Mouse (Mus musculus): ENCODE measurements around the gene Snx1.
A peak's percentile ranks its signal among the peaks of the same experiment; 100 is the strongest.

Gene Snx1

DNA sequence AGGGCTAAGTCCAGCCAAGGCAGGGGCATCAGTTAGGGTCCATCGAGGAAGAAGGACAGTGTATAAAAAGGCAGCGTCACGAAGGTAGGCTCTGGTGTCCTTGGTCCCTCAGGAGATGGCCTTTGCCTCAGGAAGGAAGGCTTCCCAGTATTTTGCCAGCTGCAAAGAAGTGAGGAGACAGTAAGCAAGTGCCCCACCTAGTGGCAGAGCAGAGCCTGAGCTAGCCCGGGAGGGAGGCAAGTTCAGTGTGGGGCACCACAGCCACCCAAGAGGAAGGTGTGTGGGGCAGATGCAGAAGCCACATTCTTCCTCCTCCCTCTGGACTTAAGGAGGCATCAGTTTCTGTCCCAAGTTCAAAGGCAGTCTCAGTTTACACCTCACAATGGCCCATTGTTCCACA lies 38.0 kb downstream of the Snx1 start:
- DNase-seq (ENCODE audit: low spot score), result peak; percentile 75

DNA sequence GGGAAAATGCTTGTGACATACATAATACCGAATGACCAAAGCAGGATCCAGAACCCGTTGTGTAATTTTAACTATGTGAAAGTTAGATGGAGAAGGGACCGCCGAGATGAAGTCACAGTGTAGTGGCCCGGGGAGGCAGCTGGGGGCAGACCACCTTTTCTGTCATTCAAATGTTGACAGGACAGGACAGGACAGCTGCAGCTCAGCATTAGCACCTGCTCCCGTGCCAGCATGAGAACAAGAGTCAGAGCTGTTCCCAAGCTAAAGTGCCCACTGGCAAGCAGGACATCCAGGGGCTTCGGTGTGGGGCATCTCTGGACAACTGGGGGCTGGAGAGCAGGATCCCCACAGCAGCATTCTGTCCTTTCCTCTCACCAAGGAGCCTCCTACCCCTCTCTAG lies 39.3 kb downstream of the Snx1 start:
- no peak for DNase-seq (ENCODE audit: low spot score)

DNA sequence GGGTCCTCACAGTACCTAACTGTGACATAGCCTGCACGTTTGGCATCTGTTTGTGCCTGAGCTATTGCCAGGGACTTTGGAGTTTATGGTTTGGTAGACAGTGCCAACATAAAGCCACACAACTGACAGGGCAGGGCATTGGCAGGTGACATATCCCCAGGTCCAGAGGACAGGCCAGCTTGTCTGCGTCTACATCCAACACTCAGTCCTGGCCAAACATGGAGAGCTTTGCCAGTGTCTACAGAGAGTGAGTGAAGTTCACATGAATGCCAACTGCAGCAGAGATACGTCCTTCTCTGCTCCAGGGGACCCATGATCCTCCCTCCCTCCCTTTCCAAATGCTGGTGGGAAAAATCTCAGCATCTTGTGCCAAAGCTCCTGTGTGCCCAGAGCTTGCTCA lies 42.2 kb downstream of the Snx1 start:
- no peak for DNase-seq (ENCODE audit: low spot score)

DNA sequence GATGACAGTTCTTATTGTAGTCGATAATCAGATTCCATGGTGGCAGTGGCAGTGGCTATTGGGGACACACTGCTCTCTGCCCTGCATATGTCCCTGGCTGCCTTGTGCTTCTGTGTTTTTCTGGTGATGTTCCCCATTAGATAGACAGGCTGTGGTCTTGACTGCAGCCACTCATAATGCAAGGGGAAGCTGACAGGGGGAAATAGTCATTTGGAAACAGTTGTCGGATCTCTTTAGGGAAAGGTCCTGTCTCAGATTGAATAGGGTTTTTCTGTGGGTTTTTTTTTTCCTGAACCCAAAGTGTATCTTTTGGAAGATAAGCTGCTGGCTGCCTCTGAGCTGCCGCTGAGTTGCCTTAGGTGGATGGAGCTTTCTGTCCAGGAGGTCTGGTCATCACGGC lies 44.4 kb downstream of the Snx1 start:
- no peak for DNase-seq (ENCODE audit: low spot score)

DNA sequence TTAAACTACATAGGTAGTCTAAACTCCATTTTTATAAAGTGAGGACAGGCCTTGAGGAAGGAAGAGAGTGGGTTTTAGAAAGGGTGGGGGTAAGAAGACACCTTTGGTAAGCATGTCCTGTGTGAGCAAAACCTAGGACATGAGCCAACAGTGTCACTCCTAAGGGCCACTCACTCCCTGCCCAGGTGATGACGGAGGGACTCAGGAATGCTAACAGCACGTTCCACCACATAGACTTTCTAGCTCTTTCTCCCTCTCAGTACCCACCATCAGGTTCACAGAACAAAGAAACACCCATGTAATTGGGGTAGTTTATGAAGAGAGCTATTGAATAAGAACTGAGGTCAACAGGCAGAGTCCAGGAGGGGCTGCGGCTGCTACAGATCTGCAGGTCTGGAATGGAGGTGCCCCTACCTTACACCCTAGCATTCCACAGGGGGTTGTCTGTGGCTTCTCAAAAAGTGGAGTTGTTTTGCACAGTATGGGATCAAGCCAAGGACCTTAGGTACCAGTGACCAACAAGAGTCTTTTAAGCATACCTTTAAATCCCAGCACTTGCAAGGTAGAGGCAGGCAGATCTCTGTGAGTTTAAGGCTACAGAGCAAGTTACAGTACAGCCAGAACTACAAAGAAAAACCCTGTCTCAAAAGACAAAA lies 45.5 kb downstream of the Snx1 start:
- no peak for DNase-seq (ENCODE audit: low spot score)

DNA sequence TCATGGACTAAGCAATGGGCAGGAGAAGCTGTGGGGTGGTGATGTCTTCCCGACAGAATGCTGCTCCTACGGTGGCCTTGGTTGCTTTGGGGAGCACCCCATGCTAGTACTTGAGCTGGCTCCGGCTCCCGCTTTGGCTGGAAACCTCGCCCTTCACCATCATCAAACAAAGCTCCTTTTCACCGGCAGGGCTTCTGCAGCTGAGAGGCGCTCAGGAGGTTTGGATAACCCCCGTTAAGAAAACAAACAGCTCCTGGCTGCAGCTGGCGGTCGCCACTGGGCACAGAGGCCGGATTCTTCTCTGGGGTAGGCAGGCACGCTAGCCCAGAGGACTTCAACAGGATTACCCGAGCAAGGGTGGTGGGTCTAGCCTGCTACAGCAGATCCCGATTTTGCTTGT lies 47.9 kb downstream of the Snx1 start:
- DNase-seq (ENCODE audit: low spot score), result no peak

DNA sequence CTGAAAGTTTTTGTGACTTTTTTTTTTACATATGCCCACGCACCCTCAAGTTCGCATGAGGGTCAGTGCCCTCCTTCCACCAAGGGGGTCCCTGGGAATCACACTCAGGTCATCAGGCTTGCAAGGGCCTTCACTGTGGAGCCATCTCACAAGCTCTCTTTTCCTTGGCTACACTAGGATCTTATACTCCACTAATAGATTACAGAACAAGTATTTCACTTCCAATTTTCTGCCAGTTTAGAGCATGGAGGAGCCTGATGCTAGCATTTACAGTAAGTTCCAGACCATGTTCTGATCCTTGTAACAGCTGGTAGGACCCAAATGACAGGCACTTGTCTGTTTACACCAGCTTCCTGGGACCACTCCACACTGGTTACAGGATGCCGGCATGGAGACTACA lies 48.3 kb downstream of the Snx1 start:
- DNase-seq (ENCODE audit: low spot score), result no peak

DNA sequence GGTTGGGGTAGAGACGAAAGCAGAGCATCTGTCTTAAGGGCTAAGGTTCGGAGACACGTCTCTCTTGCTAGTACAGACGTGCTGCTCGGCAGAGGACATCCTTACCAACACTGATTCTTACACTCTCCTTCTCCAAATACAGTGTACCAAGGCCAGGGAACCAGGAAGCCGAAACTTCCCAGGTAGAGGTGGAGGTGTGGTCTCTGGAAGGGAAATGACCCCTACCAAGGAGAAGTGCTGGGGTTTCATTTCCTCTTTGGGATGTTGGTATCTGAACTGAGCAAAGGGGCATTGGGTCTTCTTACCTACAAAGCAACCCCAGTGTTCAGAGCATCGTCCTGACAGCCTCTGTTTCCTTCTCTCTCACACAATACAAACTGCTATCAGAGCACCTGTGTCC lies 53.6 kb downstream of the Snx1 start:
- DNase-seq (ENCODE audit: low spot score), result no peak

DNA sequence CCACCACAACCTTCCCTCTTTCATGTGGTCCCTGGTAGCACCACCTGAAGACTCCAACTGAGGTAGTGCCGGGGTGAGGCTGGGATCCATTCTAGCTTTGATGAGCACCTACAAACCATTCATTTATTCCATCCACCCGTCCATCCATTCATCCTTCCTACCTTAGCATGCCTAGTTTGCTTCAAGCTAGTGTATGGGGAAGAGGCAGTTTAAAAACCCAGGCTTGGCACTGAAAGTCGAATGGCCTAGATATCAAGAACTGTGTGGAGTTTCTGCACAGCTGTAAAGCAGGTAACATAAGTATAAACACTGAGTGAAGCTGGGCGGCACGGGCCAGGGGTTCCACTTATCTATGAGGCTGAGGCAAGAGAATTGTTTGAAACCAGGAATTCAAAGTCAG lies 56.2 kb downstream of the Snx1 start:
- DNase-seq (ENCODE audit: low spot score), result no peak

DNA sequence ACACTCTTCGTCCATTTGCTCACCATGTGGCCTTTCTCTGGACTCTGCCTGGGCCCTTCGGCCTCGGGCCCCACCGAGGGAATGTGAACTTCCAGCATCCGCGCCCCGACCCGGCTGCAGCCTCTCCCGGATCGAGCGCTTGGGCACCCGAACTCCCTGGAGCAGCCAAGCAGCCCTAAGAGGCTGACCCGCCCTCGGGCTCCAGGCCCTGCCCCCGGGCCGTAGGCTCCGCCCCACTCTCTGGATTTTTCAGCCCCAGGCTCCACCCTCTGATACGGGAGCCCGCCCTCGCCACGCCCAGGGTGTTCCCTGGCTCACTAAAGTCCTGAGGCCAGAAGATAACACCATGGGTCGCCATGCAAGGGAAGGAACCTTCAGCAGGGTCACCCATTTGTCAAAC lies 56.8 kb downstream of the Snx1 start, which contains the start of gene Snx22:
Snx22 (minus strand) TSS at position 137 of the 400 bp plus-strand sequence.
- DNase-seq (ENCODE audit: low spot score), result peak; percentile 88

DNA sequence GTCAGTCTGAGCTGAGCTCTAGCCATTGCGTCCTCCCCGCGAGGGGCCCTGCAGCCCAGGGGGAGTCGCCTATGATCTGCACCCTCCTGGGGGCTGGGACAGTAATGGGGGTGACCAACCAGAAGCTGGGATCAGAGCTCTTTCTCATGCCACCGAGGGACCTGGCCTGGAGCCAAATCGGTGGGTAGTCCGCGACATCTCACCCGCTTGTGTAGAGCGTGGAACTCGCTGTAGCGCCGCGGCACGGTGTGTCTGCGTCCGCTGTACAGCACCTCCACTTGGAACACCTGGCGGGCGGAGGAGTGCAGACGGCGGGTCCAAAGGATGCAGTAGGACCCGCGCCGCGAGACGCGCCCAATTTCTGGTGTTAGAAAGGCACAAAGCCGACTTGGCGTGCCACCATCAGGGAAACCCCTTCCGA lies 57.4 kb downstream of the Snx1 start:
- peak; percentile 67 for DNase-seq (ENCODE audit: low spot score)

DNA sequence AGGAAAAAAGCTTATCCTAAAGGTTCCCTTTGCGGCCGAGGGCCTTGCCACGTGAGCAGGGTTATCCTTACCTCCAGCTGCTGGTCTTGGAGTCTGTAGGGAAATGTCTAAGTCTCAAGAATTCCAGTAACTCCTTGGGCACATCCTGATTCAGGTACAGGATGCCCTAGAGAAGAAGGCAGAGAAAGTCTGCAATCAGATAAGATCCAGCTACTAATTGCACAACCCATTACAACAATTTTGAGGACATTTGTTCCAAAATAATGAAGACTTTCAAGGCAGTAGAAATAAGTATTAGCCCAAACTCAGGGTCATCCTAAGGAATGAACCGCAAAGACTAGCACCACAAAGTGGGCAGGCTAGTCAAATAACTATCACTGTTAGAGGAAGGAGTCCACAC lies 58.3 kb downstream of the Snx1 start:
- no peak for DNase-seq (ENCODE audit: low spot score)

DNA sequence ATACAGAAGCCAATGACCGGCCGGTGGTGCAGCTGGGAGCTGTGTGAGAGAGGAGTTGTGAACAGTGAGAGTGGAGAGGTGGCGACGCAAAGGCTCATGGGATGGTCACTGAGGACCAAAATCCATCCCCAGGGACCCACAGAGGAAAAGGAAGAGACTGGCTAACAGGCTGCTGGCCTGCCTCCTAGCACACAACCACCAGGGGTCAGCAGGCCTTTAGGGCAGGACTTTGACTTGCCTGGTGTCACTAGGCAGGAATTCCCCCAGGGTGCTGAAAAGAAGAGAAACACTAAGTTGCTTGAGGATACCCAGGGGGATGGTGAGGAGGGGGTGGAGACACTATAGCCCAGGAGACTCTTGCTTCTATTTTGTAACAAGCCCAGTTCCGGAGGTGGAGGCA lies 58.8 kb downstream of the Snx1 start:
- DNase-seq (ENCODE audit: low spot score), result peak; percentile 66

DNA sequence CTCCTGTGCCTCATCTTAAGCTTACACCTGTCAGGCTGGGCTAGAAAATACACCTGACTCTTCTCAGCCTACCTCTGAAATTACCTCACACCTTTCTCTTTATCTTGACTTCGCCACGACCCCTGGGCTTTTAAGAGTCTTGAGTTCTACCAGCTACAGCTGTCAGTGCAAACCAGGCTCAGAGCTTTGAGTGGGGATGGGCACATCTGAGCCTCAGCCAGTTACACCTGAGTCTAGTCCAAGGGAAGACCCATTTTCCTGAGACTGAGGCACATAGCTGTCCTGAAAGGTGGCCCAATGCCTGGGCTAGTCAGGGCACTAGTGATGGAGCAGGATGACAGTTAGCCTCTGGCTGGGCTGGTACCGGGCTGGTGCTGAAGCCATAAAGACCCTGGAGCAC lies 59.6 kb downstream of the Snx1 start:
- no peak for DNase-seq (ENCODE audit: low spot score)

DNA sequence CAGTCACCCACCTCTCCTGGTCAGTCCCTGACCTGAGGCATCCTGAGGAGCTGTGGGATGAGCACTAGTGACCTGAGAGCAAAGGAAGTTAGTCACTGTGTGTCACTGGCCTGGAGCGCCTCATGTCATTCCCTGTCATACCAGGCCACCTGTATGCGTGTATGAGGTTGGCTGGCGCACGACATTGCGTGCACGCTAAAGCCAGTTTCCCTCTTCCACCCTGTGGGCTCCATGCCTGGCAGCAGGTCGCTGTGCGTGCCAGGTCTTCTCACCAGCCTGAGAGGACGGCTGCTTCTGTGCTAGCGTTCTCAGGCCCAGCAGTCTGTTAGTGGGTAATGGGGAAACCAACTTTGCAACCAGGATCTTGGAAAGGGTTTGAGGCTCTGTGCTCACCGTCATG lies 62.1 kb downstream of the Snx1 start:
- DNase-seq (ENCODE audit: low spot score), result no peak

DNA sequence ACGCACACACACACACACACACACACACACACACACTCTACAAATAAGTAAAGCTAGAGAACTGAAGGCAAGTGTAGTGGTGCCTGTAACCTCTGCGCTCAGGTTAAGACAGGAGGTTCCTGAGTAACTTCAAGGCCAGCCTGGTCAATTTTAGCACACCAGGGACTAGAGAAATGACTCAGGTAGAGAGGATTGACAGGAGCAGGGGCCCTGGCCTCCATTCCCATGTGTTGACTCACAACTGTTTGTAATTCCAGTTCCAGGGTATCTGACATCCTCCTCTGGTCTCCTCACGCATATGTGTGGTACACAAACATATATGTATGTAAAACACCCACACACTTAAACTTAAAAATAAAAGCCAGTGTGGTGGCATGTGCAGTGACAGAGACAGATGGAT lies 62.9 kb downstream of the Snx1 start:
- no peak for DNase-seq (ENCODE audit: low spot score)

DNA sequence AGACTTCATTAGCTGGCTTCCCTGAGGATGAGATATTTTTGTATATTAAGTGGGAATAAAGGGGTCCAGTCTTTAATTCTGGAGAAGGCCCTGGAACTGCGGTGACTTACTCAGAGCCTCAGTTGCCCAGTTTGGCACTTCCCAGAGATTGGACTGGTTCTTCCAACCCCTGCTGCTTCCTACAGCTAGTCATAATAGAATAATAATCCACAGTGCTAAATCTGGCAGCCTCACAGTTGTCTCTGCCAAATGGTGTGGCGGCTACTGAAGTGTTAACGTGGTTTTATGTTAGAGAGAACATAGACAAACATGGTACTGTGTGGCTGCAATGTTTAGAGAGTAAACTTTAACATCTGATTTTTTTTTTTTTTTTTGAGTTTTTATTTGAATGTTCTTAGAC lies 64.7 kb downstream of the Snx1 start:
- no peak for DNase-seq (ENCODE audit: low spot score)

DNA sequence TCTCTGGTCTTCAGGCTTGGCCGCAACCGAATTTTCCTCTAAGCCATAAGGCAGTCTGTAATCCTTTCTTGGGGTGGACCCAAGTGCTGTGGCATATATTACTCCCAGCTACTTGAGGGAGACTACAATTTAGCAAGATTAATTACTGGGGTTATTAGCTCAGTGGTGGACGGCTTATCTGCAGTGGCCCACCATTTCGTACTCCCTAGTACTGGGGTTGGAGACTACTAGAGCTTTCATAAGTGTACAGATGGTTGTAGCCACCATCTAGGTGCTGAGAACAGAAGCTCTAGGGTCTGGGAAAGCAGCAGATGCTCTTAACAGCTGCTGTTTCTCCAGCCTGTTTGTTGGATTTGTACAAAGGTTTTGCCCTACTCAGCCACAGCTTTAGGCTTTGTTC lies 65.4 kb downstream of the Snx1 start:
- DNase-seq (ENCODE audit: low spot score), result no peak

DNA sequence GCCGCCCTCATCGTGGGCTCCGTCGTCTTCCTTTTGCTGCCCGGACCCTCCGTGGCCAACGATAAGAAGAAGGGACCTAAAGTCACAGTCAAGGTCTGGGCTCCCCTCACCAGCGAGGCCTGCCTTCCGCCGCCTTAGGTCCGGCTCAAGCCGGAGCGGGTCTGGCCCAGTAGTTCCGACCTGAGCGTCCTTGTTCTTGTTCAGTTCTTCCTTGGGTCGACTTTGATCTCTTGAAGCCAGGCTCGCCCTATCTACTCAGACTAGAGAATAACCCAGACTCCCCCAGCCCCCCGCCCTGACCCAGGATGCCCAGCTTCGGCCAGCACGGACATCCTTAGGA lies 66.1 kb downstream of the Snx1 start:
- no peak for DNase-seq (ENCODE audit: low spot score)

DNA sequence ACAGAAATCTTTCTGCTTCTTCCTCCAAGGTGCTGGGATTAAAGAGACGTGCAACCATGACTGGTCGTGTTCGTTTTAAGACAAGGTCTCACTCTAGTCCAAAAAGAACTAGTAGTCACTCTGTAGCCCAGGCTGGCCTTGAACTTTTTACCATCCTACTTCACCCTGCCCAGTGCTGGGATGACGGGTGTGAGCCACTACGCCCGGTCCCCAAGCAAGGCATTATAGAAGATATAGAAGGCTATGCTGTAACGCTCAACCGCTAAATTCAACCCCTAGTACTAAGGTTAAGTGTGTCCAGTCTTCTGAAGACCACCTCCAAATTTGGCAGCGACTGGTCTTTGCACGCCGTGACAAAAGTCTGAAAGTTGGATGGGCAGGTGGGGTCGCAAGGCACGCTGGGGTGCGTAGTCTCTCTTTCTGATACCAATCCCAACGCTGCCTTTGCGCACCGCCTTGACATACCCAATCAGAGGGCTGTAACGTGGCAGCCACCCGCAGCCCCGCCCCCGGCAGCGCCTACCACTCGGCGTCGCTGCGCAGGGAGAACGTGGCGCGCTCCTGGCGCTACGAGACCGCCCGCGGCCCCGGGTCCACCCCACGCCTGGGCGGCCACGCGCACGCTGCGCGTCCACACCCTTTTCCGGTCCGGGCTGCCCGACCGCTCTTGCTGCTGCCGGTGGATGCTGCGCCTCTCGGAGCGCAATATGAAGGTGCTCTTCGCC lies 66.6 kb downstream of the Snx1 start, which contains the start of gene Ppib:
Ppib (plus strand) TSS at position 640 of the 725 bp plus-strand sequence.
- DNase-seq (ENCODE audit: low spot score), result peak; percentile 97

DNA sequence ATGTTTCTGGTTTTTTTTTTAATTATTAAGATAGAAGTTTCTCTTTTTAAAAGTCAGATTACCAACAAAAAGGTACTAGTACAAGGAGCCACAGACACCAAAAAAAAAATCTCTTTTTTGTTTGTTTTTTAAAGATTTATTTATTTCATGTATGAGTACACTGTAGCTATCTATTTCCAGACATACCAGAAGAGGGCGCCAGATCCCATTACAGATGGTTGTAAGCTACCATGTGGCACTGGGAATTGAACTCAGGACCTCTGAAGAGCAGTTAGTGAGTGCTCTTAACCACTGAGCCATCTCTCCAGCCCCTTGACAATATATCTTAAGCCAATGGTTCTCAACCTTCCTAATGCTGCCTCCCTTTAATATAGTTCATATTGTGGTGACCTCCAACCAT lies 72.8 kb downstream of the Snx1 start:
- no peak for DNase-seq (ENCODE audit: low spot score)

DNA sequence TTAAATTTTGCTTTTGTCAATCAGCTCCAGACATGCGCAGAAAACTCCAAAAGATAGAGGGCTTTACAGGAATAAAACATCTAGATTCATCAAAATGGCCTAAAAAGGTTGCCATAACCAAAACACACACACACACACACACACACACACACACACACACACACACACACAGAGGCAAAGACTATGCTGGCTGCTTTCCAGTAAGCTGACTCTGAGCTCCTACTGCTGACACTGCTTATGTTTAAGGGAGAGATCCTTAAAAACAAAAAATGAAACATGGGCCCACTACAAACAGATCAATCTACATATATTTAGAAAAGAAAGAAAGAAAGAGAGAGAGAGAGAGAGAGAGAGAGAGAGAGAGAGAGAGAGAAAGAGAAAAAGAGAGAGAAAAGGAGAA lies 73.7 kb downstream of the Snx1 start:
- DNase-seq (ENCODE audit: low spot score), result no peak

DNA sequence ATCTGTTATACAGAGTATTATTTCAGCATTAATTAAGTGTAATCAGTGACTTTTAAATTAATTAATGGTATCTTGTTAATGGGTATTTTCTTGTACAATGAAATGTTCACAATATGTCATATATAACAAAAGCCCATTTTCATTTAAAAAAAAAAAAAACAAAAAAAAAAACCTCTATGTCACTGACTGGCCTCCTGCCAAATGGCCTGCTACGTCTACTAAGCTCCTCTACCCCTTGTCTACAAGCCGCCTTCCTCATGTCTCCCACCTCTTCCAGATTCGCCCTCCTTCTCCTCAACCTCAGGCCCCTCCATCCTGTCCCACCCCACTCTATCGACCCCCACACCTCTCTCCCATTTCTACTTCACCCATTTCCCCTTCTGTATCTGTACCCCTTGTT lies 74.9 kb downstream of the Snx1 start:
- no peak for DNase-seq (ENCODE audit: low spot score)

All from testis, postnatal 10 days (tissue).